Mouse (Mus musculus) intestine, embryonic 14.5 days (tissue): Measurements from ENCODE around the gene Uba1. TPM values are rescaled to one million over a fixed set of nuclear protein-coding genes. Genes with fewer than 3 reads are reported as not detected.

Experiments
- ATAC-seq: fragments of 200-750 bp; cut with Nextera tagmentation; replicated peaks from 2 replicates; pipeline ENCODE4 v1.8.0; 2017; ENCODE audit warnings: low read depth, moderate number of reproducible peaks, moderate TSS enrichment, moderate library complexity; ENCODE audit not compliant: low FRiP score, low TSS enrichment
- DNase-seq: peaks from one replicate; pipeline ENCODE4 v3.0.0-alpha.2; 2018; ENCODE audit warnings: low spot score
- H3K27ac ChIP-seq: fragments of 300-500 bp; sonication (generic); 2 replicates; pipeline ENCODE4 v1.5.1; 2014; ENCODE audit warnings: low read depth, mild to moderate bottlenecking, control low read depth
- H3K27me3 ChIP-seq: fragments of 300-500 bp; sonication (generic); replicated peaks from 2 replicates; pipeline ENCODE4 v1.6.1; 2014; ENCODE audit warnings: low read length, control low read depth; ENCODE audit not compliant: control insufficient read depth, insufficient read depth
- H3K36me3 ChIP-seq: fragments of 300-500 bp; sonication (generic); 2 replicates; pipeline ENCODE4 v1.6.1; 2014; ENCODE audit warnings: low read length, control low read depth; ENCODE audit not compliant: control insufficient read depth, insufficient read depth
- H3K4me1 ChIP-seq: fragments of 300-500 bp; sonication (generic); replicated peaks from 2 replicates; pipeline ENCODE4 v1.6.1; 2014; ENCODE audit warnings: low read length, control low read depth, mixed read lengths; ENCODE audit not compliant: control insufficient read depth, insufficient read depth
- H3K4me2 ChIP-seq: fragments of 300-500 bp; sonication (generic); 2 replicates; pipeline ENCODE4 v1.6.1; 2014; ENCODE audit warnings: low read length
- H3K4me3 ChIP-seq: fragments of 300-500 bp; sonication (generic); 2 replicates; pipeline ENCODE4 v1.5.1; 2014; ENCODE audit warnings: low read depth, low read length, control low read depth, mixed read lengths
- H3K9ac ChIP-seq: fragments of 300-500 bp; sonication (generic); 2 replicates; pipeline ENCODE4 v1.6.1; 2014; ENCODE audit warnings: mild to moderate bottlenecking, low read length
- H3K9me3 ChIP-seq: fragments of 300-500 bp; sonication (generic); 2 replicates; pipeline ENCODE4 v1.6.1; 2016; ENCODE audit warnings: low read length, control low read depth; ENCODE audit not compliant: control insufficient read depth
- WGBS: fragments of 180-500 bp; shearing (Covaris S2); extraction: QIAGEN DNeasy Blood & Tissue Kit; methylation state at CpG from one replicate; pipeline ENCODE4 v1.1.7; 2014; 5-methylcytosine and 5-hydroxymethylcytosine counted together
- polyA plus RNA-seq: library from polyadenylated mRNA; unstranded; fragments of >200 nt; fragmentation: Nextera tagmentation; extraction: Ambion mirVana; gene quantifications from 2 replicates; pipeline ENCODE4 v1.2.1, GENCODE M21; 2014

Gene Uba1
- polyA plus RNA-seq, 1 experiment from 2014 or later = 189 TPM

DNA sequence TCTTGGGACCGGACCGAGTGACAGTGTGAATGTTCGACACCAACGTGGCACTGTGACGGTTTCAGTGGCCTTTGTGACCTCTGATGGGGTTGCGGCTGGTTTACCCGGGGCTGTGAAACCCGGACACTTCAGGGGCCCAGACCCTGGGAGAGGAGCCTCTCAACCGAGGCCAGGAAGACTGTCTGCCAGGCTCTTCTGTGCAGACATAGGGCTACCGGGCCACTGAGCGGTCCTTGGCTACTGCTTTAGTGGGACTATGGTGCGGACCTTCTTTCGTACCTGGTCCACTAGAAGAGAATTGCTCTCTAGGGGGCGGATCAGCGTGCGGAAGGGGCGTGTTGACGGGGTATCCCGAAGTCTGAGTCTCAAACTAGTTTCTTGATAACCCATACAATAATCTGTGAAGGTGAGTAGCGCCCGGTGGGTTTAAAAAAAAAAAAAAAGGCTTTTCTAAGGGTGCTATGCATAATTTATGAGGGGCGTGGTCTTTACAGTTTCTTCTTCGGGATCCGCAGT is 823 bp downstream of the Uba1 start:
- no peak for ATAC-seq
- Histone ChIP-seq H3K4me1 (no peaks in the 10 kb centered on the region; the same call in 1 of the 2 replicates), H3K27ac (no peak overlapping the region), H3K9ac (peak overlapping the region; percentile 42), H3K4me2 (peak overlapping the region; percentile 61), H3K4me3 (peak overlapping the region; percentile 49), H3K36me3 (no peaks in the 10 kb centered on the region), H3K27me3 (no peaks in the 10 kb centered on the region), H3K9me3 (no peaks in the 10 kb centered on the region)
- WGBS = 12% methylated on average over 23 of the region's 24 CpGs
- peak; percentile 62 for DNase-seq

GRCm38 (mm10) chrX:20662317-20662715 is 4.2 kb downstream of the Uba1 start:
- H3K9me3 ChIP-seq = no peaks in the 10 kb centered on the region
- no peak overlapping the region for H3K27ac ChIP-seq
- no peaks in the 10 kb centered on the region for H3K27me3 ChIP-seq
- H3K4me1 ChIP-seq = peaks cover 3% of the 10 kb centered on the region; the same call in 1 of the 2 replicates
- H3K36me3 ChIP-seq = 0 out of 2 replicates have a peak, but pooled peaks cover 2% of the 10 kb centered on the region
- no peak for DNase-seq
- H3K9ac ChIP-seq = no peak overlapping the region
- no peak for ATAC-seq
- H3K4me2 ChIP-seq = no peak overlapping the region
- WGBS = 24% methylated on average over 5 of the region's 5 CpGs
- peak overlapping the region; percentile 61; the same call in 1 of the 2 replicates for H3K4me3 ChIP-seq

GRCm38 (mm10) chrX:20662716-20663443 is 4.8 kb downstream of the Uba1 start:
- Histone ChIP-seq H3K9ac (peak overlapping the region; percentile 73), H3K9me3 (no peaks in the 10 kb centered on the region), H3K27me3 (no peaks in the 10 kb centered on the region), H3K4me1 (peaks cover 3% of the 10 kb centered on the region; the same call in 1 of the 2 replicates), H3K4me2 (peak overlapping the region; percentile 59), H3K36me3 (peaks cover 7% of the 10 kb centered on the region; the same call in 1 of the 2 replicates), H3K4me3 (peak overlapping the region; percentile 61), H3K27ac (peak overlapping the region; percentile 67; the same call in 1 of the 2 replicates)
- WGBS = 15% methylated on average over 26 of the region's 28 CpGs
- DNase-seq (peak; percentile 86), ATAC-seq (peak; percentile 82)

DNA sequence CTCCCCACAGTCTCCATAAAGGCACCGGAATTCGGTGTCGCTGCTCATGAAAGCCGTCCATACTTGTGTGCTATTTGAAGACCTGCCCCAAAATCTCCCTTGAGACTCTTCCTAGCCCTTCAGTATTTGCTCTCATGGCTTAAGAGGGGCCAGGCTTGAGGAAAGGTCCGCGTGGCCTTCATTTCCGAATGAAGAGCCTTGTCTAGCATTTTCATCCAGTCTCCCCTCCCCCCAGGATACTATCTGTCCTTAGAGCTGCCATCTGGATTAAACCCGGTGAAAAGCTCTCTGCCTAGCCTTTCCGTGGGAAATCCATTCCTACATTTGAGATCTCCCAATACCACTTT is 5.3 kb downstream of the Uba1 start:
- Histone ChIP-seq H3K9ac (peak overlapping the region; percentile 73), H3K4me3 (peak overlapping the region; percentile 61), H3K27ac (peak overlapping the region; percentile 67; the same call in 1 of the 2 replicates), H3K4me2 (peak overlapping the region; percentile 59), H3K27me3 (no peaks in the 10 kb centered on the region), H3K4me1 (peaks cover 3% of the 10 kb centered on the region; the same call in 1 of the 2 replicates), H3K9me3 (no peaks in the 10 kb centered on the region), H3K36me3 (peaks cover 13% of the 10 kb centered on the region; the same call in 1 of the 2 replicates)
- WGBS = 11% methylated on average over 9 of the region's 9 CpGs
- DNase-seq (no peak), ATAC-seq (peak; percentile 3; the same call in 1 of the 2 replicates)

GRCm38 (mm10) chrX:20687519-20688067 is 29.5 kb downstream of the Uba1 start, which contains the start of gene Cdk16:
Gene Cdk16 (plus strand): TSS chrX:20687954.
- peaks cover 6% of the 10 kb centered on the region for H3K36me3 ChIP-seq
- no peaks in the 10 kb centered on the region for H3K27me3 ChIP-seq
- peak within 1 kb of the TSS; percentile 68 for H3K4me2 ChIP-seq
- H3K4me1 ChIP-seq = no peaks in the 10 kb centered on the region; the same call in 1 of the 2 replicates
- H3K9ac ChIP-seq = peak within 1 kb of the TSS; percentile 80
- ATAC-seq (peak; percentile 92), DNase-seq (peak; percentile 73)
- no peaks in the 10 kb centered on the region for H3K9me3 ChIP-seq
- peak within 1 kb of the TSS; percentile 60 for H3K4me3 ChIP-seq
- peak within 1 kb of the TSS; percentile 94 for H3K27ac ChIP-seq
- WGBS = 16% methylated on average over 16 of the region's 16 CpGs

- peaks cover 5% of the 10 kb centered on the region for H3K36me3 ChIP-seq
- H3K4me2 ChIP-seq = peak overlapping the region; percentile 68
- H3K9ac ChIP-seq = peak overlapping the region; percentile 80
- H3K27me3 ChIP-seq = no peaks in the 10 kb centered on the region
- ATAC-seq (peak; percentile 89), DNase-seq (peak; percentile 86)
- H3K27ac ChIP-seq = peak overlapping the region; percentile 94
- no peaks in the 10 kb centered on the region for H3K9me3 ChIP-seq
- WGBS = 17% methylated on average over 23 of the region's 33 CpGs
- H3K4me3 ChIP-seq = peak overlapping the region; percentile 60
- H3K4me1 ChIP-seq = no peaks in the 10 kb centered on the region; the same call in 1 of the 2 replicates
Measured at GRCm38 (mm10) chrX:20688068-20688547, 30.0 kb downstream of the Uba1 start.

GRCm38 (mm10) chrX:20688615-20689014 is 30.5 kb downstream of the Uba1 start:
- H3K9me3 ChIP-seq = no peaks in the 10 kb centered on the region
- peak overlapping the region; percentile 68 for H3K4me2 ChIP-seq
- H3K4me1 ChIP-seq = no peaks in the 10 kb centered on the region; the same call in 1 of the 2 replicates
- peak overlapping the region; percentile 80 for H3K9ac ChIP-seq
- peak; percentile 73 for DNase-seq
- H3K36me3 ChIP-seq = peaks cover 9% of the 10 kb centered on the region
- 5% methylated on average over 25 of the region's 35 CpGs for WGBS
- no peaks in the 10 kb centered on the region for H3K27me3 ChIP-seq
- peak overlapping the region; percentile 60 for H3K4me3 ChIP-seq
- peak overlapping the region; percentile 94 for H3K27ac ChIP-seq
- ATAC-seq = peak; percentile 48

DNA sequence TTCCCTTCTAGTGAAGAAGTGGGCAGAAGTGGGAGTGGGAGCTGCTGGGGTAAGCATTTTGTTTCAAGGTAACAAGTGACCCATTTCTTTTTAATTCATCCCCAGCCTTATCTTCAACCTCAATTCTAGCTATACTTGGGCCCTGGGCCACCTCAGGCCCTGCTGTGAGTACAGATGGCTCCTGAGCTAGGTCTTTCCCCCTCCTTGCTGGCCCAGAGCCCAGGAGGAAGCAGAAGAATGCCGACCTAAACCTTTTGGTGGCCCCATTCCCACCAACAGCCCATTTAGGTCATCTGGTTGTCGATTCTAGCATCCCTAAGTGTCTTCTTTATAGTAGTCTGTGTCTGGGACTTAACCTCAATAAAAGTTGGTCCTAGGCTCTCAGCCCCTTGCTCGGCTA is 33.4 kb downstream of the Uba1 start:
- Histone ChIP-seq H3K27me3 (no peaks in the 10 kb centered on the region), H3K4me2 (no peak overlapping the region), H3K4me3 (no peak overlapping the region), H3K9ac (no peak overlapping the region), H3K9me3 (no peaks in the 10 kb centered on the region), H3K36me3 (peaks cover 36% of the 10 kb centered on the region), H3K4me1 (no peaks in the 10 kb centered on the region; the same call in 1 of the 2 replicates), H3K27ac (no peak overlapping the region)
- ATAC-seq (no peak), DNase-seq (no peak)
- WGBS = 70% methylated on average over 3 of the region's 3 CpGs
